ENCODE assay signal across 25 mouse cellular contexts in genomic region chr9:33868666-33869065, GRCm38 (mm10).
DNase-seq lines count a peak whose midpoint lies in the region; ATAC-seq and TF ChIP-seq lines count a peak whose summit lies in the region.
"Had no signal": no experiment of that assay in that cellular context is flagged by ENCODE, and none has a peak within 500 bp of the region (broad histone marks: within the 10 kb centered on the region; RNA-seq: fewer than 3 reads in every experiment).

No protein-coding gene starts in this region.

- H3K4me1 ChIP-seq in CH12.LX (ENCODE audit: control insufficient read depth in 1 of 2, insufficient read depth in 2 of 2): no peaks in the 10 kb centered on the region
- no peaks in the 10 kb centered on the region for H3K4me1 ChIP-seq in hindbrain, embryonic 13.5 days (replicated peaks)
- H3K4me1 ChIP-seq: embryonic facial prominence, embryonic 13.5 days; embryonic facial prominence, embryonic 15.5 days; forebrain, embryonic 10.5 days; forebrain, embryonic 12.5 days had no signal

- TF ChIP-seq EP300 in CH12.LX (IDR thresholded peaks at IDR 0.05; ENCODE audit: low read length): no peak

- WGBS in hindbrain, embryonic 13.5 days: 84% methylated on average over 5 of the region's 5 CpGs

- in situ Hi-C loops in CH12.LX (cut with MboI; ENCODE audit: low pct_ligation_motif_present, low pct_unique_long_range_greater_than_20kb, low sequenced_read_pairs): no loop called here

- no peaks in the 10 kb centered on the region for H3K9me3 ChIP-seq in CH12.LX (replicated peaks; ENCODE audit: low read length)
- H3K9me3 ChIP-seq in hindbrain, embryonic 13.5 days: no peaks in the 10 kb centered on the region
- H3K9me3 ChIP-seq: embryonic facial prominence, embryonic 13.5 days; embryonic facial prominence, embryonic 15.5 days; forebrain, embryonic 10.5 days; forebrain, embryonic 12.5 days had no signal

- no peak for TF ChIP-seq POLR2A in CH12.LX (IDR thresholded peaks at IDR 0.05; ENCODE audit: low read depth, low read length)

- H3K79me2 ChIP-seq in CH12.LX (replicated peaks; ENCODE audit: control insufficient read depth, extremely low read depth, insufficient read depth, poor library complexity, severe bottlenecking): no peaks in the 10 kb centered on the region

- no peak overlapping the region for H3K4me3 ChIP-seq in CH12.LX (replicated peaks in 1 of 3; ENCODE audit: low read depth in 2 of 3, low read length in 2 of 3, poor library complexity in 1 of 3)
- no peak overlapping the region for H3K4me3 ChIP-seq in hindbrain, embryonic 13.5 days
- H3K4me3 ChIP-seq: embryonic facial prominence, embryonic 13.5 days; embryonic facial prominence, embryonic 15.5 days; erythroblast, embryonic 14.5 days; forebrain, embryonic 10.5 days; forebrain, embryonic 12.5 days had no signal

- peak; percentile 24 for DNase-seq in layer of hippocampus, adult 11-12 months (ENCODE audit: low spot score)
- no peak for DNase-seq in layer of hippocampus, postnatal 36 days
- DNase-seq in CH12.LX (ENCODE audit: extremely low read depth): no peak
- DNase-seq in layer of hippocampus, adult 9-10 months (ENCODE audit: low spot score): peak; percentile 24
- DNase-seq in layer of hippocampus, postnatal 14 days (ENCODE audit: low spot score in 2 of 2): peak; percentile 14 to 75
- DNase-seq: adrenal gland, adult 2 months; adrenal gland, postnatal 10 days; adrenal gland, postnatal 25 days; B cell, adult 2 months; cerebellum, adult 11 months; cerebellum, adult 18-20 months; cerebellum, adult 8-10 months; cerebellum, adult 9-11 months; cerebellum, postnatal 14 days; cerebellum, postnatal 36 days; embryo, embryonic 11 days had no signal

- no peak for TF ChIP-seq CTCF in CH12.LX (conservative IDR thresholded peaks at IDR 0.05 in 1 of 2, IDR thresholded peaks at IDR 0.05 in 1 of 2; ENCODE audit: low read depth in 2 of 2, low read length in 2 of 2)

- dilution Hi-C loops in CH12.LX (cut with MboI; ENCODE audit: extremely low pct_ligation_motif_present, extremely low pct_unique_long_range_greater_than_20kb, low sequenced_read_pairs): no loop called here

- 0 out of 2 replicates have a peak overlapping the region, but pooled peaks have one; percentile 9 for H3K4me2 ChIP-seq in CH12.LX (ENCODE audit: insufficient read depth, low read depth, poor library complexity, severe bottlenecking)
- no peak overlapping the region for H3K4me2 ChIP-seq in hindbrain, embryonic 13.5 days
- H3K4me2 ChIP-seq: embryonic facial prominence, embryonic 13.5 days; embryonic facial prominence, embryonic 15.5 days; forebrain, embryonic 12.5 days had no signal

- H3K9ac ChIP-seq in CH12.LX (ENCODE audit: insufficient read depth, low read depth): no peak overlapping the region
- no peak overlapping the region for H3K9ac ChIP-seq in hindbrain, embryonic 13.5 days
- H3K9ac ChIP-seq: embryonic facial prominence, embryonic 13.5 days; embryonic facial prominence, embryonic 15.5 days; forebrain, embryonic 12.5 days had no signal

- no peaks in the 10 kb centered on the region for H3K27me3 ChIP-seq in CH12.LX (replicated peaks)
- H3K27me3 ChIP-seq in hindbrain, embryonic 13.5 days: no peaks in the 10 kb centered on the region
- H3K27me3 ChIP-seq: embryonic facial prominence, embryonic 13.5 days; embryonic facial prominence, embryonic 15.5 days; forebrain, embryonic 12.5 days had no signal

- H3K36me3 ChIP-seq in CH12.LX (replicated peaks in 1 of 2; ENCODE audit: control insufficient read depth in 1 of 2, insufficient read depth in 1 of 2, low read length in 1 of 2): no peaks in the 10 kb centered on the region
- H3K36me3 ChIP-seq in hindbrain, embryonic 13.5 days: no peaks in the 10 kb centered on the region
- H3K36me3 ChIP-seq: embryonic facial prominence, embryonic 13.5 days; embryonic facial prominence, embryonic 15.5 days; forebrain, embryonic 10.5 days; forebrain, embryonic 12.5 days had no signal

- no peak overlapping the region for H3K27ac ChIP-seq in CH12.LX (ENCODE audit: insufficient read depth, low read depth)
- H3K27ac ChIP-seq in hindbrain, embryonic 13.5 days: no peak overlapping the region
- H3K27ac ChIP-seq: embryonic facial prominence, embryonic 13.5 days; embryonic facial prominence, embryonic 15.5 days; forebrain, embryonic 10.5 days; forebrain, embryonic 12.5 days had no signal

- no peak for ATAC-seq in megakaryocyte, adult 5-6 weeks (ENCODE audit: poor library complexity, severe bottlenecking)
- ATAC-seq in hindbrain, embryonic 13.5 days (ENCODE audit: low FRiP score): no peak
- ATAC-seq: CD4-positive, CD25-positive, alpha-beta regulatory T cell, adult 4 months; forebrain, embryonic 14.5 days had no signal

- TF ChIP-seq RAD21 in CH12.LX (IDR thresholded peaks at IDR 0.05; ENCODE audit: low read depth, low read length): no peak

TF ChIP-seq in CH12.LX, 34 proteins besides CTCF, POLR2A, EP300 and RAD21:
- no peak for TF ChIP-seq MAFK (IDR thresholded peaks at IDR 0.05; ENCODE audit: insufficient replicate concordance, low read length)
- TF ChIP-seq NRF1 (IDR thresholded peaks at IDR 0.05; ENCODE audit: low read depth, low read length): no peak
- TF ChIP-seq PAX5 (IDR thresholded peaks at IDR 0.05; ENCODE audit: low read length): no peak
- TF ChIP-seq TCF12 (IDR thresholded peaks at IDR 0.05; ENCODE audit: low read depth, low read length): no peak
- TF ChIP-seq ZC3H11A (IDR thresholded peaks at IDR 0.05; ENCODE audit: low read depth, low read length): no peak
- no peak for TF ChIP-seq UBTF (IDR thresholded peaks at IDR 0.05; ENCODE audit: low read depth, low read length)
- TF ChIP-seq GABPA (IDR thresholded peaks at IDR 0.05; ENCODE audit: insufficient replicate concordance, low read depth, low read length): no peak
- no peak for TF ChIP-seq ZNF384 (IDR thresholded peaks at IDR 0.05; ENCODE audit: low read depth, low read length)
- no peak for TF ChIP-seq USF1 (IDR thresholded peaks at IDR 0.05; ENCODE audit: low read depth, low read length)
- TF ChIP-seq CHD2 (IDR thresholded peaks at IDR 0.05; ENCODE audit: low read length): no peak

Comparison
In these comparisons a context has a peak if more than half of its experiments do, and no peak if none do; other contexts are left out.
1. DNase-seq: peak in layer of hippocampus, adult 11-12 months (single experiment), layer of hippocampus, adult 9-10 months (single experiment) and layer of hippocampus, postnatal 14 days (2 of 2); none in layer of hippocampus, postnatal 36 days (0 of 2) and CH12.LX (single experiment).